Mouse (Mus musculus) fat pad, adult 2 months (tissue): ENCODE data around the gene Gm11634.
A peak's percentile ranks its signal among the peaks of the same experiment; 100 is the strongest.
"Not testable (repeated sequence)": the region's sequence is repeated elsewhere in the genome, so short reads cannot be mapped to it uniquely, and the experiment has no call there.

Experiments used
- DNase-seq: peaks from one replicate; pipeline ENCODE4 v3.0.0-alpha.2; 2011; ENCODE audit warnings: low read depth, low spot score; ENCODE audit errors: extremely low read depth

The Gm11634 gene

DNA sequence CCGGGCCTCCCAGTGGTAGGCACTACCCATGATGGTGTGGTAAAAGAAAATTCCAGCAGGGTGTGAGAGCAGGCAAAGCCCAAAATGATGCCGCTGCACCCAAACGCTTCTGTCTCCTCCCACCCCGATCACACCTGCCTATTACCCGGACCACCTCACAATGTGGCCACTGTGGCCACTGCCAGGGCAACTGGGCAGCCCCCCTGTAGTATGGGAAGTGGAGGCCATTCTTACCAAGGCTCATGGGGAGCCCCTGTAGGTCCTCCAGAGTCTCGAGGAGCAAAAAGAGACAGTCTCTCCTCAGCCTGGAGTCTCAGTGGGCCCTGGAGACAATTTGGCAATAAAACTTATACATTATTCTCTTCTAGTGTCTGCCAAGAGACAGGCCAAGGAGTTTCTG is at the start of gene Gm11634:
Gene Gm11634 (minus strand): TSS at position 101 of the 400 bp plus-strand sequence.
- DNase-seq, result no peak

DNA sequence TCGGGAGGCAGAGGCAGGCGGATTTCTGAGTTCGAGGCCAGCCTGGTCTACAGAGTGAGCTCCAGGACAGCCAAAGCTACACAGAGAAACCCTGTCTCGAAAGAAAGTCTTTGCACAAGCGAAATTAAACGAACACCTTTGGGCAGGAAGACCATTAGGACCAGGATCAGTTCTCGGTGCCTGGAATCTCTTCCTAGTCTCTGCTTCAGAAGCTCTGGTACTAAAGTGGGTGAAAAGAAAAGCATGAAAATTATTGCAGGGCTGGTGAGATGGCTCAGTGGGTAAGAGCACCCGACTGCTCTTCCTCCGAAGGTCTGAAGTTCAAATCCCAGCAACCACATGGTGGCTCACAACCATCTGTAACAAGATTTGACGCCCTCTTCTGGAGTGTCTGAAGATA is 48.0 kb upstream of the Gm11634 start:
- not testable (repeated sequence) for DNase-seq

DNA sequence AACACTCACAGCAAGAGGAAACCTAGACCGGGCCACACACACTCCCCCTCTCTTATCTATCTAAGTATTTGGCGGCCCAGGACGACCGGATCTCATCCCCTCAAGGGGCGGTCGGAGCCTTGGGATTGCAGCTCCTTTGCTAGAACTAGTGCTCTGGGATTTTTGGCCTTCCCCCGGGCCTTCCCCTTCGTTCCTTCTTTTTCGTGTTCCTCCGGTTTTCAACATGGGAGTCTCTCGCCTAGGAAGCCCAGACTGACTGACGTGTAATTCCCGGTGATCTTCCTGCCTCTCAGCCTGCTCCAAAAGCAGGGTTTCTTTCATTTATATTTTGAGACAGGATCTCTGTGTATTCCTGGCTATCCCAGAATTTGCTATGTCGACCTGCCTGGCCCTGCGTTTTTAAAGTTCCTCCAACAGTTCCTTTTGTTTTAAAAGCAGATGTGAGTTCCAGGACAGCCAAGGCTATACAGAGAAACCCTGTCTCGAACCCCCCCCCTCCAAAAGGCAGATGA is 47.3 kb upstream of the Gm11634 start:
- DNase-seq, result not testable (repeated sequence)

DNA sequence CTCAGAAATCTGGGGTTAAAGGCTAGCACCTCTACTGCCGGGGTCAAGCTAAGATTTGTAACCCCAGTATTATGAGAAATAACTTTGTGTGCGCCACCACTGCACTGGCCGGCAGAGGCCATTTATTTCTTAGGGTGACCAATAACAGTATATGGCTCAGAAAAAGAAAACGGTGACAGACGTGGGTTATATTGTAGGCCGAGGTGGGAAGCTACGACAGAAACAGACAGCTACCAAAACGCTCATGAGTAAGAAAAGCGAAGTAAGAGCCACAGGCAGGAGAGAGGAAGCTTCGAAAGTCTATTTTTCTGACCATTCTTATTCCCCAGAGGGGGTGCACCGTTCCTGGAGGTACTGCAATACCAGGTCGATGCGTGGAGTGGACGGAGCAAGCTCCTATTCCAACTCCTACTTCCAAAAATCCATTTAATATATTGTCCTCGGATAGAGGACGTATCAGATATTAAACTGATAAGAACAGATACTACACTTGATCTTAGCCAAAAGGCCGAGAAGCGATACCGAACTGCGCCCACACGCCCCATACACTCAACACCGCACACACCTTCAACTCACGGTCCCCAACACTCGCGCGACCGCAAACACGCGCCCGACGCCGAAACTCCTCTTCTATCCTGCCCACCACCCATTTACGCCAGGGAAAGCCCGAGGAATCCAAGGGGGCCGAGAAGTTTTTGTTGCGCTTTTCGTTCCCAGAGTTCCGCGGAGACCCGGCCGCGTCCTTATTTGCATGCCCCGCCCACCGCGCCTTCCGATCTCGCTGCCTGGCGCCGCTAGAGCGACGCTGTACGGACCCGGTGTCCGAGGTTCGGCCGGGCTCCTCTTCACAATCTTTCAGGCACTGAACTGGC is 46.6 kb upstream of the Gm11634 start:
- not testable (repeated sequence) for DNase-seq

DNA sequence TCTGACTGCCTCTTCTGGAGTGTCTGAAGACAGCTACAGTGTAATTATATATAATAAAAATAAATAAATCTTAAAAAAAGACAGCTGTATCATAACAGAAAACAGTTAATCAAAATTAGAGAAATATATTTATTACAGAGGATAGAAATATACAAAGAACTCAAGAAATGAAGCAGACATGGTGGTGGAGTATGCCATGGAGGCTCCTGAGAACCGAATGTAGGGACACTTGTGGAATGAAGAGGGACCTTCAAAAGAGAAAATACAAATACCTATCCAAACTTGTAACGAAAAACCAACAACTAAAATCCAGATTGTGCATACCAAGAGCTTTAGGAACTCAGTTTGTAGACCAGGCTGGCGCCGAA is 46.0 kb upstream of the Gm11634 start:
- not testable (repeated sequence) for DNase-seq

DNA sequence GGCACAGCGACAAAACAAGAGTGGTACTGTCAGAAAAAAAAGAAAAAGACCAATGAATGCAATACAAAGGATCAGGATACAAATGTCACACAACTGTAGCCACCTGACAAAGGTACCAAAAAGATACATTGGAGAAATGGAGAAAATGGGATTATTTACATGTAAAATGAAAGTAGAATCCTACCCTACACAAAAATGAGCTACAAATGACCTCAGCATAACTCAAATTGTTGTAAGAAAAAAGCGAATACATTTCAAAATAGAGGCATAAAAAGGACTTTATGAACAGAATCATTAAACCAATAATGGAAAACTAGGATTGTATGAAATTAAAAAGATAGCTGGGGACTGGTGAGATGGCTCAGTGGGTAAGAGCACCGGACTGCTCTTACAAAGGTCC is 45.5 kb upstream of the Gm11634 start:
- no peak for DNase-seq

DNA sequence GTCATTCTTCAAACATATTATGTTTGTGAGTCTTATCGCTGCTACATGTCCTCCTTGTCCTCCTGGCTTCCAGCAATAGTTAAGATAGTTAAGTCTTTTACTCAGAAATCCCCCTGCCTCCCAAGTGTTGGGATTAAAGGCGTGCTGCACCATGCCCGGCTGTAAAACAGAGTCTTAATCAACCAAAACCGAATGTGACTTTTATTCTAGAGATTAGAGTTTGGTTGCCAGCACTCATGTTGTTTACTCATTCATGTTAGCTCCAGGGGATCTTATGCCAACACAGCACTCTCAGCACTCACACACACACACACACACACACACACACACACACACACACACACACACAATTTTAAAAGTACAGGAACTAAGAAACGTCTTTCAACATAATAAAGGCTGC is 43.9 kb upstream of the Gm11634 start:
- no peak for DNase-seq

DNA sequence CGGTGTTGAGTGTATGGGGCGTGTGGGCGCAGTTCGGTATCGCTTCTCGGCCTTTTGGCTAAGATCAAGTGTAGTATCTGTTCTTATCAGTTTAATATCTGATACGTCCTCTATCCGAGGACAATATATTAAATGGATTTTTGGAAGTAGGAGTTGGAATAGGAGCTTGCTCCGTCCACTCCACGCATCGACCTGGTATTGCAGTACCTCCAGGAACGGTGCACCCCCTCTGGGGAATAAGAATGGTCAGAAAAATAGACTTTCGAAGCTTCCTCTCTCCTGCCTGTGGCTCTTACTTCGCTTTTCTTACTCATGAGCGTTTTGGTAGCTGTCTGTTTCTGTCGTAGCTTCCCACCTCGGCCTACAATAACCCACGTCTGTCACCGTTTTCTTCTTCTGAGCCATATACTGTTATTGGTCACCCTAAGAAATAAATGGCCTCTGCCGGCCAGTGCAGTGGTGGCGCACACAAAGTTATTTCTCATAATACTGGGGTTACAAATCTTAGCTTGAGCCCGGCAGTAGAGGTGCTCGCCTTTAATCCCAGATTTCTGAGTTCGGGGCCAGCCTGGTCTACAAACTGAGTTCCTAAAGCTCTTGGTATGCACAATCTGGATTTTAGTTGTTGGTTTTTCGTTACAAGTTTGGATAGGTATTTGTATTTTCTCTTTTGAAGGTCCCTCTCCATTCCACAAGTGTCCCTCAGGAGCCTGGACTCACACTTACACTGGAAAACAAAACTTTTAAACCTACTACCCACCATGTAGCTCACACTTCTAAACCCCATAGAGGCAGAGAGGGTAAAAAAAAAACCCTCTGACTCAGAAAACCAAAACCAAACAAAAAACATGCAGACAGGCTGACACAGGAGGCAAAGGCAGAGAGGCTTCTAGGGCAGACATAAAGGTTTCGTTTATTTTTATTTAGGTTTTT is 42.9 kb upstream of the Gm11634 start:
- DNase-seq, result not testable (repeated sequence)

DNA sequence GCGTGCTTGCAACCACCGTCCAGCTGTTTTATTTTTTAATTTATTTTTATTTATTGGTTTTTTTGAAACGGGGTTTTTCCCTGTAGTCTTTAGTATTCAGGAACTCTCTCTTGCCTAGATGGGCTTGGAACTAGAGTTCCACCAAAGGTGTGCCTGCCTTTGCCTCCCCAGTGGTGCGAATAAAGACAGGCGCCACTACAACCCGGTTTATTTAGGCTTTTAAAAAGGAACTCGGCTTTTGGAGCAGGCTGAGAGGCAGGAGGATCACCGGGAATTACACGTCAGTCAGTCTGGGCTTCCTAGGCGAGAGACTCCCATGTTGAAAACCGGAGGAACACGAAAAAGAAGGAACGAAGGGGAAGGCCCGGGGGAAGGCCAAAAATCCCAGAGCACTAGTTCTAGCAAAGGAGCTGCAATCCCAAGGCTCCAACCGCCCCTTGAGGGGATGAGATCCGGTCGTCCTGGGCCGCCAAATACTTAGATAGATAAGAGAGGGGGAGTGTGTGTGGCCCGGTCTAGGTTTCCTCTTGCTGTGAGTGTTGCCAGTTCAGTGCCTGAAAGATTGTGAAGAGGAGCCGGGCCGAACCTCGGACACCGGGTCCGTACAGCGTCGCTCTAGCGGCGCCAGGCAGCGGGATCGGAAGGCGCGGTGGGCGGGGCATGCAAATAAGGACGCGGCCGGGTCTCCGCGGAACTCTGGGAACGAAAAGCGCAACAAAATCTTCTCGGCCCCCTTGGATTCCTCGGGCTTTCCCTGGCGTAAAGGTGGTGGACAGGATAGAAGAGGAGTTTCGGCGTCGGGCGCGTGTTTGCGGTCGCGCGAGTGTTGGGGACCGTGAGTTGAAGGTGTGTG is 42.0 kb upstream of the Gm11634 start:
- DNase-seq, result not testable (repeated sequence)

DNA sequence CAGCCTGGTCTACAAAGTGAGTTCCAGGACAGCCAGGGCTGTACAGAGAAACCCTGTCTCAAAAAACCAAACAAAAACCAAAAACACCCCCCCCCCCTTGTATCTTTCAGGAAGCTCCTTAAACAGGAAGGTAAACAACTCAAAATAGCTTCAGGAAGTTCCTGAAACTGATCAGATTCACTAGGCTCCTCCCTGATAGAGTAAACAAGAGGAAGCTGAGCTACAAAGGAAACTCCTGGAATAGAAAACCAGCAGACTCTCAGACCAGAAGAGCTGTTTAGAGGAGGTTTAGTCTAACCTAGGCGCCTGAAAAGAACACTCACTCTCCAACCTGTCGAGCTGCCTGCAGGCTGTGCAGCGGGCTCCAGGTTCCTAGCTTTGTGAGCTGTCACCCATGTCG is 40.7 kb upstream of the Gm11634 start:
- no peak for DNase-seq

DNA sequence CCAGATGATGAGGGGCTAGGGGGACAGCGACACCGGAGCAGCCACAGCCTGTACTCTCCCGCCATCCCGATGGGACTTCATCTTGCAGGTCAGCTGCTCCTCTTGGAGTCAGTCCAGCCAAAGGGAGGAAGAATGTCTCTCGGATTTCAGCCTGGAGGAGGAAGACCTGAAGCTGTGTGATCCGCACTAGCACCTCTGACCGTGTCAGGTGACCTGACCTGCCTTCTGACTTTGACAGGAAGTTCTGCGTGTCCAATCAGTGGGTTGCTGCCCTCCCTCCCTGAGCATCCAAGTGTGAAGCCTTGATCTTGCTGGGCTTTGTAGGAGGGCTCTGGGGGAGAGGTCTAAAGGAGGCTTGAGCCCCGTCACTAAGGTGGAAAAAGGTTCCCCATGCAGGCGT is 36.6 kb upstream of the Gm11634 start:
- DNase-seq, result no peak

DNA sequence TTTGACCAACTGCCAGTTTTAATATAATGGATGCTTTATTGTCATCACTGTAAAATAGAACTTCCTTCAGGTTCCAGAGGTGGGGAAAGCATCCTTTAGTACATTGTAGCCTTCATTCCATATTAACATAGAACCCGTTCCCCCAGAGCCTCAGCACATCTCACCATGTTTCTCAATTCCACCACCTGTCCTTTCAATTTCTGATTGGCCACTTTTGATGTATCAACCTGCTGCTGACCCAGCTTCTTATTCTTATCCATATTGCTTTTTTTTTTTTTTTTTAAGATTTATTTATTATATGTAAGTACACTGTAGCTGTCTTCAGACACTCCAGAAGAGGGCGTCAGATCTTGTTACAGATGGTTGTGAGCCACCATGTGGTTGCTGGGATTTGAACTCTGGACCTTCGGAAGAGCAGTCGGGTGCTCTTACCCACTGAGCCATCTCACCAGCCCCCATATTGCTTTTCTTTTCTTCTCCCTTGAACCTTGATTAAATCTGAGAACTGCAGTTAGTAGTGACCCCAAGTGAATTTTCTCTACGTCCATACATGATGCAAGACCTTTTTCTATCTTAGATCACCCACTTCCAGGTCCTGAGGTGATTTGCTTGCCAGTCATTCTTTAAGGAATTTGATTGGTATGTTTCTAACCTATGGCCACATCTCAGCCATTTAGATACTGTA is 29.8 kb upstream of the Gm11634 start:
- DNase-seq, result not testable (repeated sequence)

DNA sequence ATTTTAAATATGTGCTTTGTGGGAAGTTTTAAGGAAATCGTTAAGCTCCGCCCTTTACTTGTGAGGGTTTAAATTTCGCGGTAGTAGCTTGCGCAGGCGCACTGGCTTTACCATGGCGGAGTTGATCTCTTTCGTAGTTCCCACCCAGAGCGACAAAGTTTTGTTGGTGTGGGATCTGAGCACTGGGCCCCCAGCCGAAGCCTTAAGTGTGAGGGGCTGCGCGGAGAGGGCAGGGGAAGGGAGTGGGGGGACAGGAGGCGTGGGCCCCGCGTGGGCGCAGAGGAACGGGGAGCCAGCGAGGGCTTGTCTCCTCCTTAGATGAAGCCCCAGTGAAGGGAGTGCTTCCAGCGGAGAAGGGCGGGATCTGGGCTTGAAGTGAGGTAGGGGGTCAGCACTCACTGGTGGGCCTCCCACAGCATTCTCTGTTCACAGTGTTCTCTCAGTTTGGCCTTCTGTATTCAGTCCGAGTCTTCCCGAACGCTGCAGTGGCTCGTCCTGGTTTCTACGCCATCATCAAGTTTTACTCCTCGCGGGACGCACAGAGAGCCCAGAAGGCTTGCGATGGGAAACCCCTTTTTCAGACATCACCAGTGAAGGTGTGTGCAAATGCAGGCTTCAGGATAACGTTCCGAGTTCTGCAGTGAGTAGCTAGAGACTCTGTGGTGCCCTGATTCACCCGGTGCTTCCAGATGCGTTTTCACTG is 29.0 kb upstream of the Gm11634 start:
- no peak for DNase-seq

DNA sequence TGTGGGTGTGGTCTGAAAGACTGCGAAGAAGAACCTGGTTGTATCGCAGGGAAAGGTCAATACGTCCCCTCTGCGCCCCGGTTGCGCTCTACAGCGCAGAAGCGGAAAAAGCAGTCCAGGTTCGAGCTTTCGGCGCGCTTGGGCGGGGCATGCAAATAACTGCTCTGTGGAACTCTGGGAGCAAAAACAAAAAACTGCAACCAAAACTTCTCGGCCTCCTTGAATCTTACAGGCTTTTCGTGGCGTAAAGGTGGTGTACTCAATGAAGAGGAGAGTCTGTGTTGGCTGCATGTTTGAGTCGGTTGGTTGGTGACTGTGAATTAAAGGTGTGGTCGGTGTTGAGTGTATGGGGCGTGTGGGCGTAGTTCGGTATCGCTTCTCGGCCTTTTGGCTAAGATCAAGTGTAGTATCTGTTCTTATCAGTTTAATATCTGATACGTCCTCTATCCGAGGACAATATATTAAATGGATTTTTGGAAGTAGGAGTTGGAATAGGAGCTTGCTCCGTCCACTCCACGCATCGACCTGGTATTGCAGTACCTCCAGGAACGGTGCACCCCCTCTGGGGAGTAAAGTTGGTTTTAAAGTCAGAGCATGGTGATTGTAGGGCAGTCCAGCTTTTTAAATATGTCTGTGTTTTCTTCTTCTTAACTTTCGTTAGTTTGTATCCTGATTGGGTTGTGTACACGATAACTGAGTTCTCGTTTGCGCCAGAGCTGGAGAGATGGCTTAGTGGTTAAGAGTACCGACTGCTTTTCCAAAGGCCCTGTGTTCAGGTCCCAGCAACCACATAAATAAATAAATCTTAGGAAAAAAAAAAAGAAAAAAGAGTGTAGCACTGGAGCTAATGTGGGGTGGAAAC is 28.2 kb upstream of the Gm11634 start, which contains the start of gene Rdm1:
Gene Rdm1 (plus strand): TSS at position 201 of the 862 bp plus-strand sequence.
- DNase-seq, result peak; percentile 45

DNA sequence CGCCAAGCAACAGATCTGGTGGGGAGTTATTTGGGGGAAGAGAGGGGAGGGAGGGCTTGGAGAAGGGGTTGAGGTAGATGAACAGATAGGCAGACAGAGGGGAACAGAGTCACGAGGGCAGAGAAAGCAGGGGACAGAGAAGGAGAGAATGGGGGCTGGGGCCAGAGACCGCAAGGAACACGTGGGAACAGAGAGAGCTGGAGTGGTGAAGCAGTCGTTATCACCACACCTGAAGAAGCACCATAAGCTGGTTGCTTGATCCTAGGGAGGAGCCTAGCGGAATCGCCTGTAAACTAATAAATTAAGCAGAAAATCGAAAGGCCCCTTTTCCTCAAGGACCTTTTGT is 27.6 kb upstream of the Gm11634 start:
- DNase-seq, result no peak

DNA sequence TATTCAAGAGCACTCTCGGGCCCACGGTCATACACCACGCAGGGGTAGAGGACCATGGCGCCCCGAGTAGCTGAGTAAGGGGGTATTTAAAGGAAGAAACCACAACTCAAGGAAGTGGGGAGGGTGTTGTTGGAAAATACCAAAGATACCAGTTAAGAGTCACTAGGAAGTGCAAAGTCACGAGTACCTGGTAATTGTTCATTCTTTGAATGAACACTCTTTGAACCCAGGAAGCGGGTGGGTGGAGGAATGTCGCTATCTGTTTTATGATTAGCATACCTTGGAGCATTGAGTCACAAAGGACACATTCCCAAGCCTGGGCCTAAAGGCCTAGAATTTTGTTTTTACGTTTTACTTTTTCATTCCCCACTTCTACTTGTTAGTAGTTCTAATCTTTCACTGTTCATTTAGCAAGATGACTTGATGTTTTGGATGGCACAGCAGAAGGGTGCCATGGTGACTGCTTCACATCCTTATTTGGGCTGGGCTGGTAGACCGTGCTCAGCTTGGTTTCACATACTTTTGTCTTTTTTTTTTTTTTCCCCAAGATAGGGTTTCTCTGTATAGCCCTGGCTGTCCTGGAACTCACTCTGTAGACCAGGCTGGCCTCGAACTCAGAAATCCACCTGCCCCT is 21.1 kb upstream of the Gm11634 start:
- not testable (repeated sequence) for DNase-seq

DNA sequence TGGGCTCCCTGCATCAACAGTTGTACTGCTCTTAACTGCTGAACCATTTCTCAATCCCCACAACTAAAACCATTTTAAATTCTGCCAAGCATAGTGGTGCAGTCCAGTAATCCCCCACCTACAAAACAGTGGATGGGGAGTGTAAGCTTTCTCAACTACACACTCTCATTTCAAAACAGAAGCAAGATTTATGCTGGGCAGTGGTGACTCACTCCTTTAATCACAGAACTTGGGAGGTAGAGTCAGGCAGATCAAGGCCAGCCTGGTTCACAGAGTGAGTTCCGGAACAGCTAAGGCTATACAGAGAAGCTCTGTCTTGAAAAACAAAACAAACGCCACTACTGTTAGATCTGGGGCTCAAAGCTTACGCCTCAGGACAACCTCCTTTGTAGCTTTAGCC is 19.5 kb upstream of the Gm11634 start:
- peak; percentile 39 for DNase-seq

DNA sequence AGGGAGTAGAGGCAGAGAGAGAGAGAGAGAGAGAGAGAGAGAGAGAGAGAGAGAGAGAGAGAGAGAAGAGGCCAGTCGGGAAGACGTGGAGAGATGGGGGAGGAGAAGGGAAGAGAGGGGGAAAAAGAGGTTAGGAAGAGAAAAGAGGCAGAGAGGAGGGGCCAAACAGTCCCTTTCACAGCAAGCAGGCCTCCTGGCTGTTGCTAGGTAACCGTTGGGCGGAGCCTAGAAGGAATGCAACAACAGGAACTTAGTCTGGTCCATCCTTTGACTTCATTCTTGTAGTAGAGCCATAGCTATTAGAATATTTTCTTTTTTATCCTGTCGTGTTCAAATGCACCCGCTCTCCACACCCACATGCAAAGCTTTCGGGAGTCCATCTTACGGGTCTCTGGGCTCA is 18.8 kb upstream of the Gm11634 start:
- no peak for DNase-seq
